In the genomic region with DNA sequence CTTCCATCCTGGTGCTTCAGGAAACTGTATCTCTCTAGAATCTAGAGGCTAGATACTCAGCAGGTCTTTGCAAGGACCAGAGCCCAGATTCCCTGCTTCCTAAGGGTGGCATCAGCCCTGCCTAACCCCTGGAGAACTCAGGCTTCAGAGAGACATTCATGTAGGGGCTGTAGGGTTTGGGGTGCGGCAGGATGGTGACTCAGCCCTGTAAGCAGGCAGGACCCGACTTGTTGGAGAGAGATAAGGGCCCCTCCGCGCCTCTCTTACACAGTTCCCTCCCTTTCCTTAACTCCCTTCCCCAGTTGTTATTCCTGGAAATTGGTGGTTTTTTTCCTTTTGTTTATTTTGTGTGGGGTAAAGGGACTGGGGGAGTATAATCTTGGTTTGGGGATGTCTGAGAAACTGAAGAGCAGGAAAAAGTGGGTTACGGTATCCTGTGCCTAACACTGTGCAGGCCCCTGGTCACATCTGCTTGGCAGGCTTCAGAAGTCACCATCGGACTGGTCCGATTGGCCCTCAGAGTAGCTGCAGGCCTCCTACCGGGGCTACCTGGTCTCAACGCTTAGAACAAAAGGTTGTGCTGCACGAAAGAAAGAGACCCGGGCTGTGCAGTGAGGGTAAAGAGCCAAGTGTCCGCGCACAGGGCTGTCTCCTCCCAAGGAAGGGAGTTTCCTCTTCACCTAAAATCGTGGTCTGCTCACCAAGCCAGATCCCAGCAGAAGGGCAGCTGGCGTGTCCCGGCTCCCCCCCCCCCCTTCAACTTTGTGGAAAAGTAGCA, we compare ENCODE assay signal across 1 mouse cellular context.
A peak's percentile ranks its signal among the peaks of the same experiment; 100 is the strongest.
TF ChIP-seq lines count a peak whose summit lies in the region.

No protein-coding gene starts in this region.

TF ChIP-seq in MEL, 35 proteins besides CTCF, POLR2A, EP300 and RAD21 (continued from another document):
- TF ChIP-seq BHLHE40 (IDR thresholded peaks at IDR 0.05; ENCODE audit: borderline replicate concordance, low read depth, low read length) (no peak), NELFE (IDR thresholded peaks at IDR 0.05; ENCODE audit: low read depth, low read length) (peak; percentile 45), JUND (IDR thresholded peaks at IDR 0.05; ENCODE audit: low read depth, low read length) (peak; percentile 47; the same call in 1 of the 2 replicates), RCOR1 (IDR thresholded peaks at IDR 0.05; ENCODE audit: low read depth, low read length) (no peak; the same call in 1 of the 2 replicates), E2F4 (IDR thresholded peaks at IDR 0.05; ENCODE audit: borderline replicate concordance, low read depth, low read length) (no peak), TCF12 (IDR thresholded peaks at IDR 0.05; ENCODE audit: low read depth, low read length) (peak; percentile 72; the same call in 1 of the 2 replicates), ZMIZ1 (IDR thresholded peaks at IDR 0.05; ENCODE audit: low read depth, low read length) (0 out of 2 replicates have a peak, but pooled peaks have one; percentile 33), HCFC1 (IDR thresholded peaks at IDR 0.05; ENCODE audit: low read depth, low read length) (no peak), MAZ (IDR thresholded peaks at IDR 0.05; ENCODE audit: low read depth, low read length) (peak; percentile 38; the same call in 1 of the 2 replicates), ZKSCAN1 (IDR thresholded peaks at IDR 0.05; ENCODE audit: low read depth, low read length) (no peak), SMC3 (IDR thresholded peaks at IDR 0.05; ENCODE audit: low read depth, low read length) (no peak), MYB (IDR thresholded peaks at IDR 0.05; ENCODE audit: low read depth, low read length) (no peak), MAFK (IDR thresholded peaks at IDR 0.05; ENCODE audit: borderline replicate concordance, low read depth, low read length) (no peak), ETS1 (IDR thresholded peaks at IDR 0.05; ENCODE audit: low read depth, low read length) (peak; percentile 32; the same call in 1 of the 2 replicates)
TF ChIP-seq in MEL: peak in this region for 11.
